Mouse (Mus musculus) spleen, postnatal 10 days (tissue): Measurements from ENCODE around the gene Pih1d1.
"Not testable (repeated sequence)": the region's sequence is repeated elsewhere in the genome, so short reads cannot be mapped to it uniquely, and the experiment has no call there.

Experiments used
- DNase-seq, 2 experiments: peaks; one replicate each; pipeline ENCODE4 v3.0.0; 2021 to 2022; ENCODE audit warnings: low spot score in 2 of 2

The Pih1d1 gene

GRCm38 (mm10) chr7:45154096-45154992 is at the start of gene Pih1d1, which contains the start of gene Aldh16a1:
Gene Pih1d1, plus strand, starts transcription at chr7:45154303.
Gene Aldh16a1, minus strand, starts transcription at chr7:45154584.
- DNase-seq, result peak; percentile 97 to 99

- DNase-seq, result no peak
Measured at GRCm38 (mm10) chr7:45104941-45105340, 49.2 kb upstream of the Pih1d1 start.

GRCm38 (mm10) chr7:45105491-45105890 is 48.6 kb upstream of the Pih1d1 start:
- DNase-seq, result no peak

DNA sequence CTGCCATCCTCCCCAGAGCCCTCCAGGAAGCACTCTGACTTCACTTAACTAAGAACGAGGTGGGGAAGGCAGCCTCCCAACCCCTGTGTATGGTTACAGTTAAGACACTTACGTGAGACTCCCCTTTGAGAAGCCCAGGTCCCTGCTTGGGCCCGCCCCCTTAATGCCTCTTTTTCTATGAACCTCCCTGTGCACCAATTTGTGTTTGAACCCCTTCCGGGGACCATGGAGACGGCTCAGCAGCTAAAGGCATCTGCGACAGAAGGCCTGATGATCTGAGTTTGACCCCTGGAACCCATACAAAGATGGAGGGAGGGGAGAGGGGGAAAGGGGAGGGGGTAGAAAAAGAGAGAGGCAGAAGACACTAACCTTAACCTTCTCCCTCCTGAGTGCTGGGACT is 47.7 kb upstream of the Pih1d1 start:
- no peak for DNase-seq

- DNase-seq, result no peak
Measured at GRCm38 (mm10) chr7:45107052-45107645, 47.0 kb upstream of the Pih1d1 start.

GRCm38 (mm10) chr7:45110089-45110488 is 44.0 kb upstream of the Pih1d1 start:
- DNase-seq, result not testable (repeated sequence)

GRCm38 (mm10) chr7:45111940-45112339 is 42.2 kb upstream of the Pih1d1 start:
- no peak for DNase-seq

- DNase-seq, result no peak
Measured at GRCm38 (mm10) chr7:45112529-45112928, 41.6 kb upstream of the Pih1d1 start.

DNA sequence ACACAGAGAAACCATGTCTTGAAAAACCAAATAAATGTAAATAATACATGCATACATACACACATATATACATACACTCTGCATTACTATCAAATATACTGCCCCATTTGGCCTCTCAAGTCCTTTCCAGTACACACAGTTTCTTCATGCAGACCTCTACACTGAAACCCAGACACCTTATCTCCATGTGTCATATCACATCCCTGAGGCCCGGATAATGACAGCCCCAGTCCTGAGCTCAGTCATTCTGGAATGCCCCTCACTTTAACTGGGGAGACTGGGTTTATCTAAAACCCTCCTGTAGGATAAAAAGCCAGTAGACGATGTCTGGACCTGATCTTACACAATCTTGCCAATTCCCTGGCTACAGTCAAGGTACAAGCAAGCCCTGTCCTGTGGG is 40.6 kb upstream of the Pih1d1 start:
- no peak for DNase-seq

- DNase-seq, result no peak
Measured at GRCm38 (mm10) chr7:45117566-45117965, 36.5 kb upstream of the Pih1d1 start.

- no peak for DNase-seq
Measured at GRCm38 (mm10) chr7:45118336-45118735, 35.8 kb upstream of the Pih1d1 start.

DNA sequence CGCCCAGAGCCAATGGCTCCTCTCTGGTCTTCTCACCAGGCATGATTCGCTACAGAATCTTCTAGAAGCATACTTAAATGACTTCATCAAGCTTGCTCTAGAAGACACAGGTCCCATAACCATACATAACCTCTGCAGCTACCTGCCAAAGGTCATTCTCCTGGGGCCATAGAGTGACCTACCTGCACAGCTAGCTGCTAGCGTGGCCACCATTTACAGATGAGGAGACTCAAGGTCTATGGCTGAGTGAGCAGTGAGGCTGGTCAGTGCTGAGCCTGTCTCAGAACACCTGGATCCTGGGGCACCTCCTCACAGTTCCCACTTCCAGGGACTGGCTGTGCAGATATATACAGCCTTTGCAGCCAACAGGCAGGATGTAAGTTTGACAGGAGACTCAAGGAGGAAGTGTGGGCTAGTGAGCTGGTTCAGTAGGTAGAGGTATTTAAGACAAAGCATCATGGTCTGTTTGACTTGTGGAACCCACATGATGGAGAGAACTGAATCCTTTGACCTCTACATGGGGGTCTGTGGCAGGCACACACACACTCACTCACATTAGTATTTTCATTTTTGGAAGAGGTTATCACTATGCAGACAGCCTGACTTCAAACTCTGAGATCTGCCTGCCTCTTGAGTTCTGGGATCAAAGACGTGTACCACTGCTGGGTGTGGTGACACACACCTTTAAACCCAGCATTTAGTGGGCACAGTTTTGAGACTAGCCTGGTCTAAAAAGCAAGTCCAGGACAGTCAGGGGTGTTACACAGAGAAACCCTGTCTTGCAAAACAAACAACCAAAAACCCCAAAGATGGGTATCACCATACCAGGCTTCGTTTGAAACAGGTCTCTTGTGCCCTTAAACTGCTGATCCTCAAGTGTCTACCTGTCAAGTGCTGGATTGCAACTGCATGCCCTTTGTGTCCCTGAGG is 34.1 kb upstream of the Pih1d1 start:
- no peak for DNase-seq

DNA sequence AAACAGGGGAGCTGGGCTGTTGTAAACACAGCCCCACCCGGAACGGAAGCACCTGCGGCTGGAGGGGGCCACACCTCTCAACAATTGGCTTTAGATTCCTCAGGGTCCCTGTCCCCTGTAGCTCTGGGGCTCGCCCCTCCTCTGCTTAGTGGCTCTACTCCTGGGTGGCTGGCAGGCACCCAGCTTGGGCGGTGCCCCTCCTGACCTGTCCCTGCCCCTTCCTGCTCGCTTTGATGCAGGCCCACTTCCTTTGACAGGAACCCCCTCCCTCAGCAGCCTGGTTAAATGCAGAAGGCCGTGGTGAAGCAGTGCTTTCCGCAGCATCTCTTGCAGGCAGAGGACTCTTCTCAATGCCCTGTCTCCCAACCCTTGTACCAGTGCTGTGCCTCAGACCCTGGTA is 32.7 kb upstream of the Pih1d1 start:
- peak; percentile 45 to 80 for DNase-seq

- DNase-seq, result no peak
Measured at GRCm38 (mm10) chr7:45121966-45122365, 32.1 kb upstream of the Pih1d1 start.

DNA sequence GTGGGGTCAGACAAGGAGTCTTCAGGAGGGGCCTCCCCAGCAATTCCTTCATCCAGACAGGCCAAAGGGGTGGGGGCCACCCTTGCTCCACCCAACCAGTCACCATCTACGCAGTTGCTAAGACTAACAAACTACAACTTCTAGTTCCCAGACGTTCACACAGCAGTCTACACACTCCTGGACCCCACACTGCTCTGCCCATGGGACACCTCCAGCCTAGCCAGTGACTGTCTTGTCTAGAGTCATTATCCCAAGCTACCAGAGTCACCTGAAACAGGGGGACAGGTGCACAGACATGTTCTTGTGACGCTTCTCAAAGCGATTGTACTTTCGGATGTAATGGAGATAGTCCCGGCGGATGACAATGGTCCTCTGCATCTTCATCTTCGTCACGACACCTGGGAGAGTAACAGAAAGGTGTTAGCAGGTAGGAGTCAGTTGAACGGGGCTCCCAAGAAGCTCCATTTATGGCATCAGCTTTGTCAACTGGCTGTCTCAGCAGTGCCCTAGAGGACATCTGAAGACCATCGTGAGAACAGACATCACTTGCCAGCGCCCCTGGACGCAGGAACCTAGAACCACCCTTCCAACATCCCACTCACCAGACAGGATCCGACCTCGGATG is 31.4 kb upstream of the Pih1d1 start:
- no peak for DNase-seq

DNA sequence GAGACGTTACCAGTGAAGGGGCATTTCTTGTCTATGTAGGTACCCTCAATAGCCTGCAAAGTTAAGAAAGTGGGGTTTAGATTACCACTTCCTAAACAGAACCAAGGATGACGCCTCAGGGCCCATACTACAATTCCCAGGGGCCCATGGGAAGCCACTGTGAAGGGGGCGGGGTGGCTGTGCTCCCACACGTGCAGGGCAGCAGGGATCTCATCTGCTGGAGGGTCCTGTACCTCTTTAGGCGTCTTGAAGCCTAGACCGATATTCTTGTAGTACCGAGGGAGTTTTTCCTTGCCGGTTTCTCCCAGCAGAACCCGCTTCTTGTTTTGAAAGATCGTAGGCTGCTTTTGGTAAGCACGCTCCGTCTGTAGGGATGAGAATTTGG is 30.9 kb upstream of the Pih1d1 start:
- DNase-seq, result peak in 1 of 2 experiments; percentile 68

DNA sequence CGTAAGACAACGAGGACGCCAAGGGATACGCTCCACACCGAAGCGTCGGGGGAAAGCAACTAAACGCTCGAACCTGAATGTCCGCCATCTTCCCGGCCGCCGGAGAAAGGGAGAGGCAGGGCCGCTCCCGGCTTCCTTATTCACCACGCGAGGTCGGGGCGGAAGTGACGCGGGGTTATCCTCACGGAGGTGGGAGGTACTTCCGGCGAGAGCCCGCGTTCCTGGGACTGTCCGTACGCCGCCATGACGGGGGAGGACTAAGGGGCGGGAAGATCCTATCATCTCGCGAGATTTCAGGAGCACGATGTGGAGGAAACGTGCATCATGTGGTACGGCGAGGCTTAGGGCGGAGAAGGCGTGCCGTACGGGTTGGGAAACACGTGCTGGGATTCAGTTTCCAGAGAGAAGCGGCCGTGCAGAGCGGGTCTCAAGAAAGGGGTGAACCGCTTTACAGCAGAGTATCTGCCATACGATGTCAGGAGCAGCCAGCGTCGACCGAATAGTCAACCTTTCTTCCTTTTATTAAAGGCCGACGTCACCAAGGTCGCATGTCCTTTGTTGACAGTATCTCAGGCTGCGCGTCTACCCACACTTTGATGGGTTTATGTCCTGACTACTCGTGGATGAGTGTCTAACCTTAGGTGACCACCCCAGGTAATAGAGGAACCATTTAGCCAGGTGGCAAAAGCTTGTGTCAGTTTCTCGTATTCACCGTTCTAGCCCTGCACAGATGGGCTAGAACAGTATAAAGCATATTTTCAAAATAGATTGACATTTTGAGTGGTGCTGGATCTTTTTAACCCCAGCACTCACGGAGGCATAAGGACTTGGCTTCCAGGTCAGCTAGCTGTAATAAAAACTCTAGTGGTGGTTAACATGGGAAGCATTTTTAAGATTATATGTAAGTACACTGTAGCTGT is 29.6 kb upstream of the Pih1d1 start, which contains the start of gene Rps11:
Gene Rps11, minus strand, starts transcription at position 216 of the 920 bp plus-strand sequence.
- peak; percentile 91 to 98 for DNase-seq

- DNase-seq, result no peak
Measured at GRCm38 (mm10) chr7:45125144-45125600, 28.9 kb upstream of the Pih1d1 start.

DNA sequence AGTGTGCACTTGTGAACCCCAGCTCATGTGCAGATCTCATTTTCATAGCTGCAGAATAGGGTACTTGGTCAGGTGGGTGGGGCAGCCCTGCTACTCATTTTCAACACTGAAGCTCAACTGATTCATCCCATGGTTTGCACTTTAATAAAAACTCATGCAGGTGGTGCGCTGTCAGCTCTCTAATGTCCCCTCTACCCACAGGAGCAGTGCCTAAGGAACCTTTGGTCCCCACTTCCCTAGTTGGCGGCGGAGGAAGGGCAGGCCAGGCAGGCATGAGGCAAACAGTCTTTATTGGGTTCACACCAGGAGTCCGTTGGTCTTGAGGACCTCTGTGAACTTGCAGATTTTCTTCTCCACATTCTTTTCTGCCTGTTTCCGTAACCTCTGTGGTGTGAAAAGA is 28.5 kb upstream of the Pih1d1 start:
- not testable (repeated sequence) for DNase-seq

- DNase-seq, result no peak
Measured at GRCm38 (mm10) chr7:45126147-45126843, 27.8 kb upstream of the Pih1d1 start.
